Mouse (Mus musculus) heart, adult 2 months (tissue): ENCODE data around the gene Nlk.

Experiments used
- CTCF ChIP-seq: fragments of 200-600 bp; IDR thresholded peaks from 2 replicates; pipeline ENCODE4 v1.8.1; 2022; ENCODE audit warnings: antibody characterized with exemption, mild to moderate bottlenecking, moderate library complexity
- POLR2A ChIP-seq: fragments of 200-500 bp; IDR thresholded peaks from 2 replicates; pipeline ENCODE4 v1.6.1; 2011; ENCODE audit warnings: mild to moderate bottlenecking, low read depth, low read length, control low read depth; ENCODE audit not compliant: insufficient read depth

- peak; percentile 34 for TF ChIP-seq CTCF
- no peak for TF ChIP-seq POLR2A
These were observed 152.6 kb downstream of the Nlk start for GRCm38 (mm10) chr11:78544449-78545111.
